Mouse (Mus musculus) myocyte (in vitro differentiated cells): ENCODE measurements around the gene Fkbp15.

Experiments used
- CEBPB ChIP-seq: IDR thresholded peaks from 2 replicates; pipeline ENCODE4 v1.6.1; 2011; ENCODE audit warnings: mild to moderate bottlenecking, moderate library complexity; ENCODE audit not compliant: poor library complexity, insufficient read depth, severe bottlenecking
- MAX ChIP-seq: IDR thresholded peaks from one replicate; pipeline ENCODE4 v1.6.1; 2011; ENCODE audit warnings: low read depth, mild to moderate bottlenecking, control low read depth
- MYOD1 ChIP-seq, 3 experiments: IDR thresholded peaks; one replicate each; pipeline ENCODE4 v1.6.1; 2011; ENCODE audit warnings: control low read depth in 2 of 3, low read depth in 2 of 3, mild to moderate bottlenecking in 2 of 3, moderate library complexity in 1 of 3; ENCODE audit not compliant: insufficient read length in 2 of 3, control insufficient read depth in 1 of 3
- POLR2A ChIP-seq: IDR thresholded peaks from one replicate; pipeline ENCODE4 v1.6.1; 2011; ENCODE audit warnings: low read depth, mild to moderate bottlenecking, control low read depth, moderate library complexity; ENCODE audit not compliant: insufficient read length
- TCF12 ChIP-seq: IDR thresholded peaks from one replicate; pipeline ENCODE4 v1.6.1; 2011; ENCODE audit warnings: mild to moderate bottlenecking, control low read depth; ENCODE audit not compliant: poor library complexity, insufficient read depth, severe bottlenecking

DNA sequence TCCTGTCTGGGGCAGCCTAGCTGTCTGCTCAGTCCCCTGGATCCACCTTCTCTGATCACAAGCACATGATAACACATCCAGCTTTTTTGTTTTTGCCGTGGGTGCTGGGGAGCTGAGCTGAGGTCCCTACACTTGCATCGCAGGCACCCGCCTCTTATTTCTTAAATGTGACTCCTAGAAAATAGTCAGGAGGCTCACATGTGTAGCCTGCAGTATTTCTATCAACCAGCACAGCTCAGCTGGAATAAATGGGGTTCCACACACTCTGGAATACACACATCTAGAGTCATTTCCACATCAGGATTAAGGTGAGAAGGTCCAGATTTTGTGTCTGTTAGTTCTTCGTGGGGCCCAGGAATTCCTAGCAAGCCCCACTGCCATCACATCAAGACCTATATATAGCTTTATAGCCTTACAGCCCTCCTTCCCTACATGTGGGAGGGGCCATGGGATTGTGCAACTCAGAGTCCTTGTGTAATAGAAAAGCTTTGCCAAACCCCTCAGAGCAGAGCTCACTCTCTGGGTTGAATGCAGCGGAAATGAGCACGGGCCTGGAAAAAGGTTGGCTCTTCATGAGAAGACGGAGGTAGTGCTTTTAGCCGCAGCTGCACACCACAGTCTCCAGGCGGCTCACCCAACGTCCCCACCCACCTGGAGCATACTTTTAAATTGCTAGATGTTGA, 95.1 kb downstream of the Fkbp15 start:
- no peak for TF ChIP-seq POLR2A
- TF ChIP-seq MYOD1 (IDR thresholded peaks at IDR 0.05; ENCODE audit: control insufficient read depth in 1 of 3, insufficient read length in 2 of 3, low read depth in 2 of 3), result no peak
- peak; percentile 39; the same call in 1 of the 2 replicates for TF ChIP-seq CEBPB
- no peak for TF ChIP-seq TCF12
- no peak for TF ChIP-seq MAX
